Mouse (Mus musculus): ENCODE measurements around the gene Klk6.

- no peak for TF ChIP-seq POLR2A (IDR thresholded peaks at IDR 0.05; ENCODE audit: borderline replicate concordance, control insufficient read depth, low read depth, low read length)
- no peak for TF ChIP-seq CTCF (IDR thresholded peaks at IDR 0.05; ENCODE audit: control insufficient read depth, insufficient read depth, low read length)
These were observed 27.9 kb upstream of the Klk6 start for GRCm38 (mm10) chr7:43796355-43796754.

Data from bone marrow, adult 2 months (tissue).